Mouse (Mus musculus) cerebral cortex, adult 2 months (tissue): Measurements from ENCODE around the gene Slc9b2.

Experiments
- WGBS: fragments of 180-500 bp; shearing (Covaris S2); methylation state at CpG from one replicate; pipeline ENCODE4 v1.1.7; 2018; 5-methylcytosine and 5-hydroxymethylcytosine counted together

Gene Slc9b2

GRCm38 (mm10) chr3:135312916-135313491 is 5.5 kb downstream of the Slc9b2 start:
- 22% methylated on average over 2 of the region's 2 CpGs for WGBS

GRCm38 (mm10) chr3:135313727-135314126 is 6.2 kb downstream of the Slc9b2 start:
- 63% methylated on average over 2 of the region's 2 CpGs for WGBS

GRCm38 (mm10) chr3:135314811-135315210 is 7.3 kb downstream of the Slc9b2 start:
- 68% methylated on average over 2 of the region's 2 CpGs for WGBS

- 96% methylated on average over 9 of the region's 9 CpGs for WGBS
Measured at GRCm38 (mm10) chr3:135315720-135316425, 8.4 kb downstream of the Slc9b2 start.

- WGBS, result 92% methylated on average over 11 of the region's 11 CpGs
Measured at GRCm38 (mm10) chr3:135318331-135318730, 10.8 kb downstream of the Slc9b2 start.

GRCm38 (mm10) chr3:135324354-135324753 is 16.9 kb downstream of the Slc9b2 start:
- 25% methylated on average over 6 of the region's 6 CpGs for WGBS

- WGBS, result 75% methylated on average over 6 of the region's 6 CpGs
Measured at GRCm38 (mm10) chr3:135327176-135327575, 19.7 kb downstream of the Slc9b2 start.

GRCm38 (mm10) chr3:135327601-135328000 is 20.1 kb downstream of the Slc9b2 start:
- WGBS, result 61% methylated on average over 2 of the region's 2 CpGs

- WGBS, result 60% methylated on average over 3 of the region's 3 CpGs
Measured at GRCm38 (mm10) chr3:135328560-135328959, 21.1 kb downstream of the Slc9b2 start.

GRCm38 (mm10) chr3:135333763-135334162 is 26.3 kb downstream of the Slc9b2 start:
- 70% methylated on average over 4 of the region's 4 CpGs for WGBS

GRCm38 (mm10) chr3:135347739-135348264 is 40.3 kb downstream of the Slc9b2 start, which contains the start of gene Slc9b1:
TSS of gene Slc9b1 (plus strand) at chr3:135348029.
- 81% methylated on average over 14 of the region's 14 CpGs for WGBS

GRCm38 (mm10) chr3:135351857-135352256 is 44.4 kb downstream of the Slc9b2 start:
- 98% methylated on average over 3 of the region's 3 CpGs for WGBS

- WGBS, result 78% methylated on average over 4 of the region's 4 CpGs
Measured at GRCm38 (mm10) chr3:135357394-135357793, 49.9 kb downstream of the Slc9b2 start.

GRCm38 (mm10) chr3:135375836-135376235 is 68.3 kb downstream of the Slc9b2 start:
- 77% methylated on average over 3 of the region's 3 CpGs for WGBS

- WGBS, result 84% methylated on average over 10 of the region's 10 CpGs
Measured at GRCm38 (mm10) chr3:135377445-135377844, 69.9 kb downstream of the Slc9b2 start.

GRCm38 (mm10) chr3:135379868-135380267 is 72.4 kb downstream of the Slc9b2 start:
- 98% methylated on average over 4 of the region's 4 CpGs for WGBS

GRCm38 (mm10) chr3:135393186-135393585 is 85.7 kb downstream of the Slc9b2 start:
- WGBS, result 77% methylated on average over 6 of the region's 6 CpGs
